Mouse (Mus musculus) kidney, adult 2 months (tissue): Measurements from ENCODE around the gene 4931428F04Rik. TPM values are rescaled to one million over a fixed set of nuclear protein-coding genes. Genes with fewer than 3 reads are reported as not detected.
A peak's percentile ranks its signal among the peaks of the same experiment; 100 is the strongest.

Source experiments
- DNase-seq: peaks from one replicate; pipeline ENCODE4 v3.0.0; 2021
- H3K27ac ChIP-seq: fragments of 200-500 bp; 2 replicates; pipeline ENCODE4 v1.5.1; 2012; ENCODE audit warnings: low read depth, low read length, control low read depth, inconsistent platforms; ENCODE audit not compliant: insufficient read depth
- H3K27me3 ChIP-seq: fragments of 200-500 bp; replicated peaks from 2 replicates; pipeline ENCODE4 v1.6.1; 2012; ENCODE audit warnings: mild to moderate bottlenecking, moderate library complexity, low read length, inconsistent platforms; ENCODE audit not compliant: control insufficient read depth, insufficient read depth
- H3K36me3 ChIP-seq: fragments of 200-500 bp; 2 replicates; pipeline ENCODE4 v1.6.1; 2012; ENCODE audit warnings: mild to moderate bottlenecking, moderate library complexity, low read length, inconsistent platforms; ENCODE audit not compliant: control insufficient read depth, insufficient read depth
- H3K4me1 ChIP-seq: fragments of 200-500 bp; 2 replicates; pipeline ENCODE4 v1.6.1; 2011; ENCODE audit warnings: low read length; ENCODE audit not compliant: control insufficient read depth, insufficient read depth
- H3K4me3 ChIP-seq: fragments of 200-500 bp; 2 replicates; pipeline ENCODE4 v1.5.1; 2011; ENCODE audit warnings: mild to moderate bottlenecking, low read depth, low read length, control low read depth; ENCODE audit not compliant: insufficient read depth
- CTCF ChIP-seq: fragments of 200-500 bp; conservative IDR thresholded peaks from 2 replicates; pipeline ENCODE4 v1.5.1; 2011; ENCODE audit warnings: low read depth, mild to moderate bottlenecking, control low read depth, low read length, moderate library complexity, mixed read lengths; ENCODE audit not compliant: insufficient read depth, insufficient read length
- POLR2A ChIP-seq: fragments of 200-500 bp; IDR thresholded peaks from one replicate; pipeline ENCODE4 v1.6.1; 2011; ENCODE audit warnings: low read depth, low read length, control low read depth
- WGBS: fragments of 180-500 bp; shearing (Covaris S2); methylation state at CpG from one replicate; pipeline ENCODE4 v1.1.7; 2018; 5-methylcytosine and 5-hydroxymethylcytosine counted together
- polyA plus RNA-seq: library from polyadenylated mRNA; depleted of rRNA; stranded (reverse); fragments of >200 nt; gene quantifications from 2 replicates; pipeline ENCODE4 v1.2.3, GENCODE M21; 2012

The 4931428F04Rik gene
- polyA plus RNA-seq, 1 experiment = 2.5 TPM

DNA sequence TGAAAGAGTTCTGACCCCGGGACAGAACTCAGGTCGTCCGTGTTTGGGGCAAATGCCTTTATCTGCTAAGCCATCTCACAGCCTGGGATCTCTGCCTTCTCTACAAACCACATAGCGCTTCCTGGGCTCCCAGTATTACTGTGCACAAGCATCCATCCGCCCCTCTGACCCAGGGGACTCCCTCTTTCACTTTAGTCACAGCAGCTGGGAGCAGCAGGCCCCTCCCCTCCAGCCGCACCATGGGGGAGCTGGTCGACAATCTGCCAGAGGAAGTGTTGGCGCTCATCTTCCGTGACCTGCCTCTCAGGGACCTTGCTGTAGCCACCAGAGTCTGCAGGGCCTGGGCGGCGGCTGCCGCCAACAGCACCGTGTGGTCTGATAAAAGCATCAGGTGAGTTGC, 22.9 kb downstream of the 4931428F04Rik start:
- TF ChIP-seq POLR2A (no peak), CTCF (no peak)
- Histone ChIP-seq H3K4me1 (peaks cover 3% of the 10 kb centered on the region; the same call in 1 of the 2 replicates), H3K27ac (no peak overlapping the region), H3K36me3 (peaks cover 1% of the 10 kb centered on the region), H3K27me3 (no peaks in the 10 kb centered on the region), H3K4me3 (no peak overlapping the region)
- DNase-seq = no peak
- WGBS = 81% methylated on average over 13 of the region's 13 CpGs

DNA sequence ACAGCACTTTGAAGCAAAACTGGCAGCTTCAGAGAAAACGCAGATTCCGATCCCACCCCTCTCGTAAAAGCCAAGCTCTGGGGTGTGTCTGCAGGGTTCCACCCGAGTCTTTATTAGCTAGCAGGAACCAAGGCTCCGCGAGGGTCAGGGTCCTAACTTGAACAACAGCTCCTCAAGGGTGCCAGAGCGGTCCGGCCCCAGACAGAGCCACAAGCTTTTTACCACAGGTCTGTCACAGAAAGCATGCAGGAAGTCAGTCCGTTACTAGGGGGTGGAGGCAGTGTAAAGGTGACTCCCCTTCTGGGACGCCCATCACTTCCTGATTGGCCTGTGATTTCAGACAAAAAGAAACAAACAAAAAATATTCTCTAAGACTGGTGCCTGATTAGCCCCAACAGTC, 24.5 kb downstream of the 4931428F04Rik start:
- TF ChIP-seq POLR2A (no peak), CTCF (no peak)
- DNase-seq = peak; percentile 60
- WGBS = 7% methylated on average over 10 of the region's 10 CpGs
- H3K27me3 ChIP-seq = no peaks in the 10 kb centered on the region
- H3K4me3 ChIP-seq = peak overlapping the region; percentile 99
- H3K4me1 ChIP-seq = peaks cover 3% of the 10 kb centered on the region; the same call in 1 of the 2 replicates
- H3K27ac ChIP-seq = 0 out of 2 replicates have a peak overlapping the region, but pooled peaks have one; percentile 26
- H3K36me3 ChIP-seq = peaks cover 1% of the 10 kb centered on the region

DNA sequence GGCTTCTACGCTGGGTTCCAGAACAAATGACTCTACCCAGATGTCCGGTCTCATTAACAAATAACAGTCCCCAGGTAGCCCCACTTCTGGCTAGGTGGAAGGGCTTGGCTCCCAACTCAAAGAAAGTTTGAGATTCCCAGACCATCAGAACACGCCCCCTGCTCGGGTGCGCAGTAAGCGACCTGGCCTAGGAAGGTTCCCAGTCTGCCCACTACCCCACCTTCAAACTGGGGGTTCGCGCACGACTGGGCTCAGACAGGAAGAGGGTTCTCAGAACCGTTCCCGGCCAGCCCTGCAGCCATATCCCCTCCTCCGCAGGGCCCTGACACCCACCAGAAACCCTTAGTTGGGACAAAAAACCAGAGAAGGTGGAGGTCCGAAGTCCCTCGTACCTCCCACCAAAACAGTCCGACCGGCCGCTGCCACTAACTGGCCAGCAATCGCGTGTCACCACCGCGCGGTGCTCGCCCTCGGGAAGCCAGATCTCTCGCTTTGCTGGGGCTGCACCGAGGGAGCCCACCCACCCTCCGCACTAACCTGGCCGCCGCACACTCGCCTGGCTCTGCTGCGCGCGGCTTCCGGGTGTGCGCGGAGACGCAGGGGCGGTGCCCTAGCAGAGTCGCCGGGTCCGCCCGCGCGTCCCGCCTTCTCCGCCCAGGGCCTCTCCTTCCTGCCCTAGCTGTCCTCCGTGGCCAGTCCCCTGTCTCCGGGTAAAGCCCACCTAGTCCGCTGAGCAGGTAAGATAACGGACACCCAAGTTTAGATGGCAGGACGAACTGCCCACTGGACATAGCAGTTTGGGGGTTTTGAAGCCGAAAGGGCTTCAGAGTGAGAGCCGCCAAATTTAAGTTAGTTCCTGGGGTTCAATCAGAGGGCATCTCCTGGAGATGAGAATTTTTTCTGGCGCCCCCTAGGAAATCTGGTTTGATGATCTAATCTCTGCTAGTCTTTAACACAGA, 25.4 kb downstream of the 4931428F04Rik start, which contains the start of the genes Tradd and Fbxl8:
Gene Tradd (minus strand): TSS at position 586 of the 959 bp plus-strand sequence.
Gene Fbxl8 (plus strand): TSS at position 625 of the 959 bp plus-strand sequence.
- Histone ChIP-seq H3K36me3 (peaks cover 1% of the 10 kb centered on the region), H3K27me3 (no peaks in the 10 kb centered on the region), H3K4me1 (peaks cover 5% of the 10 kb centered on the region; the same call in 1 of the 2 replicates), H3K27ac (peak within 1 kb of the TSS; percentile 26; the same call in 1 of the 2 replicates), H3K4me3 (peak within 1 kb of the TSS; percentile 99)
- WGBS = 1% methylated on average over 54 of the region's 54 CpGs
- TF ChIP-seq POLR2A = peak; percentile 54
- TF ChIP-seq CTCF = no peak
- DNase-seq = peak; percentile 84

DNA sequence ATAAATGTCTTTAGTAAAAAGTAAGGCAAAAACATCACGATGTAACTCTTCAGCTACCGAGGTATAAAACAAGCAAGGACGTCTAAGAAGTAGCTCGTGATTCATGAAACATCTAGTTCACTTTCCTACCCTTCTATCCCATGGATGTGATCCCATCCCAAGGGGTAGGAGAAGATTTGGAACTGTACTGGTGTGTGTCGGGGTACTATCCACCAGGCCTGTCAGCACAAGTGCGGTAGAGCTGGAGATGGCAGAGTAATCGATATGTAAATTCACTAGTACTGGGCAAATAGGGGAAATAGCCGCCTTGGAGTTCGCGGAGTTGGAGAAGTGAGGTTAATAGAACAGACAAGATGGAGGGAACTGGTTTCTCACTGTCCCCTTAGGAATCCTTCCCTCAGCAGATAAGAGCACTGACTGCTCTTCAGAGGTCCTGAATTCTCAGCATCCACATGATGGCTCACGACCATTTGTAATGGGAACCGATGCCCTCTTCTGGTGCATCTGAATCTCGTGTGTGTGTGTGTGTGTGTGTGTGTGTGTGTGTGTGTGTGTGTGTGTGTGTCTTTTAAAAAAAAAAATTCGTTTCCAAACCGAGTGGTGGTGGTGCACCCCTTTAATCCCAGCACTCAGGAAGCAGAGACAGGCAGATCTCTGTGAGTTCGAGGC, 26.3 kb downstream of the 4931428F04Rik start:
- no peak overlapping the region for H3K4me3 ChIP-seq
- peaks cover 3% of the 10 kb centered on the region; the same call in 1 of the 2 replicates for H3K4me1 ChIP-seq
- TF ChIP-seq POLR2A = no peak
- no peak for TF ChIP-seq CTCF
- DNase-seq = no peak
- 50% methylated on average over 16 of the region's 16 CpGs for WGBS
- H3K27ac ChIP-seq = no peak overlapping the region
- peaks cover 1% of the 10 kb centered on the region for H3K36me3 ChIP-seq
- no peaks in the 10 kb centered on the region for H3K27me3 ChIP-seq

- H3K4me3 ChIP-seq = no peak overlapping the region
- no peak for DNase-seq
- peaks cover 3% of the 10 kb centered on the region; the same call in 1 of the 2 replicates for H3K4me1 ChIP-seq
- TF ChIP-seq POLR2A = no peak
- TF ChIP-seq CTCF = no peak
- no peaks in the 10 kb centered on the region for H3K36me3 ChIP-seq
- H3K27me3 ChIP-seq = no peaks in the 10 kb centered on the region
- H3K27ac ChIP-seq = no peak overlapping the region
- WGBS = 93% methylated on average over 12 of the region's 12 CpGs
Observed at GRCm38 (mm10) chr8:105261326-105261980, 28.2 kb downstream of the 4931428F04Rik start.

DNA sequence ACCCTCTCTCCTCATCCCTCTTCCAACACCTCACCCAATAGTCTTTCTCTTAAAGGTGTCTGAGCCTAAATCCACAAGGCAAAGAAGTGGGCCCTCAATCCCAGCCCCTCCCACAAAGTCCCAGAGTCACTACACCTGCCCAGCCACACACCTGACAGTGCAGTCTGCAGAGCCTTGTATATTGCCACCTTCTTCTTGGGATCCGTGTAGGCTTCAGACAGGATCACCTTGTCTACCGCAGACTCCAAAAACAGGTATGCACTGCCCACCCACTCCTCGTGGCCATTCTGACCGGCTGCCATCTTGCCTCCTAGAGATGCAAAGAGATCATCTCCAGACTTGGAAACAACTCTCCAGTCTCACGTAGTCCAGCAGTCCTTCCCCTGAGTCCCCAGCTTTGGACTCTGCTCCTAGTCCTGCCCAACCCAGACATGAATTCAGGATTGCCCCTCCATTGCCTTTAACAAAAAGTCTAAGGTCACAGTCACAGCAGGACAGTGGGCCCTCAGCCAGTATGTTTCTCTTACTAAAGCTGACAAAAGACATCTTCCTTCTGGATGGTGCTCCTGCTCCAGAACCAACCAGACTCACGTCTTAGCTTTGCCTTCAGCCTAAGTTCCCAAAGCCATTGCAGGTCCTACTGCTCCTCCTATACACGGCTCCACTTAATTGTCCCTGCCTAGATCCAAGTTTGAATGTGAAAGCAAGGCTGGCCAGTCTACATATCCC, 29.1 kb downstream of the 4931428F04Rik start:
- no peak overlapping the region for H3K4me3 ChIP-seq
- H3K27ac ChIP-seq = no peak overlapping the region
- peaks cover 3% of the 10 kb centered on the region; the same call in 1 of the 2 replicates for H3K4me1 ChIP-seq
- no peaks in the 10 kb centered on the region for H3K36me3 ChIP-seq
- H3K27me3 ChIP-seq = no peaks in the 10 kb centered on the region
- 83% methylated on average over 7 of the region's 7 CpGs for WGBS
- TF ChIP-seq CTCF (no peak), POLR2A (no peak)
- DNase-seq = no peak
